Mouse (Mus musculus): ENCODE results near the gene Vmp1. TPM values are rescaled to one million over a fixed set of nuclear protein-coding genes. Genes with fewer than 3 reads are reported as not detected.

Gene Vmp1
- polyA plus RNA-seq (2014; fragmentation: Nextera tagmentation; extraction: Ambion mirVana), result 82.6 and 89.4 TPM in 2 replicates

DNA sequence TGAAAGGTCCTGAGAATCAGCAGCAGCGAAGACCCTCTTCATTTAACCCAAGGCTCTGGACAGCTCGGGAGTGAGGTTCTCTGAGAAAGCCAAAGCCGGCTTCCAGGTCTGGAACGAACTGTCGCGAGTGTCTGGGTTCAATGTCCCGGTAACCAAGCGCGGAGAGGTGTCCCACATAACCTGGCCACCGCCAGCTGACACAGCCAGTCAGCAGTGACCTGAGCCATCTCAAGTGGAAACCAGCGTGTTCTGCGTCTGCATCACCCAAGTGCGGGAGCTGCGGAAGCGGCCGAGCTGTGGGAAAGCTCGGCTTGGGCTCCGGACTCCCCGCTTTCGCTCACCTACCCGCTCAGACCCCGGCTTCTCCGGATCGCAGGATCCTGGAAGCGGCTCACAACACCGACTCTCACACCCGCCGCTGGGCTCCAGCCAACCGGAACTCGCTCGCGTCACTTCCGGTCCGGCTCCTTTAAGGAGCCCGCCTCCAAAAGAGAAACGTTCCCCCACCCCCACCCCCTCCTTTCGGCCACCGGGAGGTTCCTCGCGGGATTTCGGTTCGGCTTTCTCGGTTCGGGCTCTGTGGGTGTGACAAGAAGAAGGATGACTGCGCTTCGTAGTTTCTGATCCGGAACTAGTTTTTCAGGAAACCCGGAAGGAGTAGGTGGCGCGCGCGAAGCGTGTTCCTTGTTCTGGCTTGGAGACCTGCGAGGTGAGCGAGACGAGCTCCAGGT, at the start of gene Vmp1, which contains the start of gene Ptrh2:
TSS of gene Vmp1 (minus strand) at position 442 of the 731 bp plus-strand sequence.
TSS of gene Ptrh2 (plus strand) at position 591 of the 731 bp plus-strand sequence.
- Histone ChIP-seq H3K9ac (ENCODE audit: low read length) (peak within 1 kb of the TSS; percentile 90), H3K36me3 (ENCODE audit: control insufficient read depth, insufficient read depth, low read length) (no peaks in the 10 kb centered on the region; the same call in 1 of the 2 replicates), H3K4me3 (ENCODE audit: low read depth, low read length) (peak within 1 kb of the TSS; percentile 84), H3K4me2 (ENCODE audit: low read depth, low read length, severe bottlenecking) (peak within 1 kb of the TSS; percentile 85), H3K27ac (ENCODE audit: low read depth, low read length) (peak within 1 kb of the TSS; percentile 88), H3K27me3 (ENCODE audit: control insufficient read depth, insufficient read depth, low read length) (no peaks in the 10 kb centered on the region), H3K4me1 (replicated peaks; ENCODE audit: control insufficient read depth, insufficient read depth, low read length) (peaks cover 2% of the 10 kb centered on the region; the same call in 1 of the 2 replicates), H3K9me3 (ENCODE audit: control insufficient read depth, low read length) (no peaks in the 10 kb centered on the region)
- DNase-seq (ENCODE audit: low spot score) (peak; percentile 96), ATAC-seq (replicated peaks; ENCODE audit: low FRiP score) (peak; percentile 96)
- under 1% methylated on average over 56 of the region's 56 CpGs for WGBS

DNA sequence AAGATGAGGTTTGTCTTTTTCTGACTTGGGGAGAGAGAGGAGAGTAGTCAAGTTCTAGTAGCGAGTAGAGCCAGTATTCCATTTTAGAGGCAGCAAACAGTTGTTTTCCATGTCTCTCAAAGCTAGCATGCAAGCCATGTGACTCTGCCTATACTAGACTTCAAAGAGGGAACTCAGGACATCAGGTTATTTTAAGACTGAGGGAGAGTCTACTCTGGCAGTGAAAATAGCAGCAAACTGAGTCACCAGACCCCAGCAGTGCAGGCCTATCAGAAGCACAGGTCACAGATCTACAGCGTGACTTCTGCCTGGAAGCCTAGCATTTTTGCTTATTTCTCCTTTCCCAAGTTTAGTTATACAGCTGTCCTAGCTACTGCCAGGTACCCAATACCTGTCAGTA, 47.8 kb upstream of the Vmp1 start:
- H3K36me3 ChIP-seq (ENCODE audit: control insufficient read depth, insufficient read depth, low read length), result no peaks in the 10 kb centered on the region; the same call in 1 of the 2 replicates
- DNase-seq (ENCODE audit: low spot score) (no peak), ATAC-seq (replicated peaks; ENCODE audit: low FRiP score) (no peak)
- no peaks in the 10 kb centered on the region for H3K4me1 ChIP-seq (replicated peaks; ENCODE audit: control insufficient read depth, insufficient read depth, low read length)
- no peaks in the 10 kb centered on the region for H3K9me3 ChIP-seq (ENCODE audit: control insufficient read depth, low read length)
- H3K4me3 ChIP-seq (ENCODE audit: low read depth, low read length), result no peak overlapping the region
- no peaks in the 10 kb centered on the region for H3K27me3 ChIP-seq (ENCODE audit: control insufficient read depth, insufficient read depth, low read length)
- no peak overlapping the region for H3K27ac ChIP-seq (ENCODE audit: low read depth, low read length)
- H3K4me2 ChIP-seq (ENCODE audit: low read depth, low read length, severe bottlenecking), result no peak overlapping the region
- 88% methylated on average over 2 of the region's 2 CpGs for WGBS
- no peak overlapping the region for H3K9ac ChIP-seq (ENCODE audit: low read length)

DNA sequence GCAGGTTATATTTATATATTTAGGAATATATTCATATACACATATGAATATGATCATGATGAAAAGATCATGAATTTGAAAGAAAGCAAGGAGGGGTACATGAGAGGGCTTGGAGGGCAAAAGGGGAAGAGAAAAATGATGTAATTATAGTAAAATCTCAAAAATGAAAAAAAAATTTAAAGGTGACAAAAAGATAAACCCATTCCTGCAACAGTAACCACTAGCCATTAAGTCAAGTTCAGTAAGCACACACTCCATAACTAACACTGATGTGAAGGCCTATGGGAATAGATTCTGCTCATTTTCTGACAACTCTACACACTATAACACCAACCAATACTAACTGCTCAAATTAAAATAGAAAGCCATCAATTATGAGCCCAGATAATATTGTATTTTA, 42.0 kb upstream of the Vmp1 start:
- H3K27me3 ChIP-seq (ENCODE audit: control insufficient read depth, insufficient read depth, low read length), result no peaks in the 10 kb centered on the region
- H3K4me3 ChIP-seq (ENCODE audit: low read depth, low read length), result no peak overlapping the region
- ATAC-seq (replicated peaks; ENCODE audit: low FRiP score) (no peak), DNase-seq (ENCODE audit: low spot score) (no peak)
- no peaks in the 10 kb centered on the region for H3K9me3 ChIP-seq (ENCODE audit: control insufficient read depth, low read length)
- no peaks in the 10 kb centered on the region for H3K4me1 ChIP-seq (replicated peaks; ENCODE audit: control insufficient read depth, insufficient read depth, low read length)
- no peaks in the 10 kb centered on the region; the same call in 1 of the 2 replicates for H3K36me3 ChIP-seq (ENCODE audit: control insufficient read depth, insufficient read depth, low read length)
- H3K9ac ChIP-seq (ENCODE audit: low read length), result no peak overlapping the region
- H3K27ac ChIP-seq (ENCODE audit: low read depth, low read length), result no peak overlapping the region
- H3K4me2 ChIP-seq (ENCODE audit: low read depth, low read length, severe bottlenecking), result no peak overlapping the region

DNA sequence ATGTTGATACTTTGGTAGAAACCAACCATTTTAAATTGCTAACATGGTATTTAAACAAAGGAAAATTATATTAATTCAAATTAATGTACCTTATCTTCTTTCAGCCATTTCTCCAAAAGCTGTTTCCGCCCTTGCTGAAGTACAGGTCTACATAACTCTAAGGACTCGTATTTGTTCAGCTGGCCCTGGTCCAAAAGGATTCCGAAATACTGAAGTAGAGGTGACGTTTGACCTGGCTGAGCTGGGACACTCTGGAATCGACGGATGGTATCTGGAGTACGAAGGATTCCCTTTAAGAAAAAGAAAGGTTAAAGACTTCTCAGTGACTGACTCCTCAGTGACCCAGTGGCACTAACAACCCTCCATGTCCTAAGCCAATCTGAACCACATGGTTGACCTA, 41.3 kb upstream of the Vmp1 start:
- H3K4me2 ChIP-seq (ENCODE audit: low read depth, low read length, severe bottlenecking), result no peak overlapping the region
- DNase-seq (ENCODE audit: low spot score), result no peak
- no peak for ATAC-seq (replicated peaks; ENCODE audit: low FRiP score)
- H3K27ac ChIP-seq (ENCODE audit: low read depth, low read length), result no peak overlapping the region
- no peaks in the 10 kb centered on the region for H3K9me3 ChIP-seq (ENCODE audit: control insufficient read depth, low read length)
- no peaks in the 10 kb centered on the region for H3K4me1 ChIP-seq (replicated peaks; ENCODE audit: control insufficient read depth, insufficient read depth, low read length)
- H3K4me3 ChIP-seq (ENCODE audit: low read depth, low read length), result no peak overlapping the region
- WGBS, result 94% methylated on average over 7 of the region's 7 CpGs
- no peak overlapping the region for H3K9ac ChIP-seq (ENCODE audit: low read length)
- H3K36me3 ChIP-seq (ENCODE audit: control insufficient read depth, insufficient read depth, low read length), result peaks cover 4% of the 10 kb centered on the region; the same call in 1 of the 2 replicates
- H3K27me3 ChIP-seq (ENCODE audit: control insufficient read depth, insufficient read depth, low read length), result no peaks in the 10 kb centered on the region

DNA sequence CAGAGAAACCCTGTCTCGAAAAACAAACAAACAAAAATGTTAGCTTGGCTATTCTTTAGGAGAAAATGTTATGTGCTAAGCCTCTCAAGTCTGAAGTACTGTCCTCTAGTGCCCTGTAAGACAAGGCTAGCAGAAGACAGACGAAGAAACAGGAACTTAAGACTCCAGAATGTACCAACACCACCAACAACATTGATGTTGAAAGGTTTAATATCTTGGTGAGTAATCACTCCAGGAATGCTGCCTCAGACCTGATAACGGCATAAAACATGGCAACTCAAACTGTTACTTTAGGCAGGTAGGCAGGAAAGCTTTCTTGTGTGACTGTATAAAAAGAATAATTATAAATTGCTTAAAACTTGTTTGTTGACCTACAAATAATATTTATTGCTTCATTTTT, 40.4 kb upstream of the Vmp1 start:
- Histone ChIP-seq H3K4me3 (ENCODE audit: low read depth, low read length) (no peak overlapping the region), H3K9me3 (ENCODE audit: control insufficient read depth, low read length) (no peaks in the 10 kb centered on the region), H3K36me3 (ENCODE audit: control insufficient read depth, insufficient read depth, low read length) (peaks cover 6% of the 10 kb centered on the region; the same call in 1 of the 2 replicates), H3K27ac (ENCODE audit: low read depth, low read length) (no peak overlapping the region), H3K4me1 (replicated peaks; ENCODE audit: control insufficient read depth, insufficient read depth, low read length) (no peaks in the 10 kb centered on the region), H3K4me2 (ENCODE audit: low read depth, low read length, severe bottlenecking) (no peak overlapping the region), H3K9ac (ENCODE audit: low read length) (no peak overlapping the region), H3K27me3 (ENCODE audit: control insufficient read depth, insufficient read depth, low read length) (no peaks in the 10 kb centered on the region)
- DNase-seq (ENCODE audit: low spot score) (no peak), ATAC-seq (replicated peaks; ENCODE audit: low FRiP score) (no peak)
- 91% methylated on average over 3 of the region's 3 CpGs for WGBS

DNA sequence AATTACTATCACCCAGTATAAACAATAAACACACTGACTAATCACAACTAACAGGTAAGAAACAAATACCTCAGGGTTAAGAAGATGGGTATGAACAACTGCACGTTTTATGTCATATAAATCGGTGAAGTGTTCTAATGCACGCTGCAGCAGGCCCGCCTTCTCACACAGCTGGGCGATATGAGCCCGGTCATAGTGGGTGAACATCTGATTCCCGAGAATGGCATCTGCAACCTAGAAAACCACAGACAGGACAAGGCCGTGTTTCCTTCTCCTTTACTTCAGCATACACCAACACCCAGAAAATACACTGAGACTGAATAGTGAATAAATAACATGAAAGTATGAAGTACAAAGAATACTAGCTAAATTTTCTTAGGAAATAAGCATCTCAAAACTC, 35.8 kb upstream of the Vmp1 start:
- Histone ChIP-seq H3K27me3 (ENCODE audit: control insufficient read depth, insufficient read depth, low read length) (no peaks in the 10 kb centered on the region), H3K4me3 (ENCODE audit: low read depth, low read length) (no peak overlapping the region), H3K4me1 (replicated peaks; ENCODE audit: control insufficient read depth, insufficient read depth, low read length) (no peaks in the 10 kb centered on the region), H3K36me3 (ENCODE audit: control insufficient read depth, insufficient read depth, low read length) (peaks cover 6% of the 10 kb centered on the region; the same call in 1 of the 2 replicates), H3K9ac (ENCODE audit: low read length) (no peak overlapping the region), H3K27ac (ENCODE audit: low read depth, low read length) (no peak overlapping the region), H3K4me2 (ENCODE audit: low read depth, low read length, severe bottlenecking) (no peak overlapping the region), H3K9me3 (ENCODE audit: control insufficient read depth, low read length) (no peaks in the 10 kb centered on the region)
- ATAC-seq (replicated peaks; ENCODE audit: low FRiP score), result no peak
- 95% methylated on average over 8 of the region's 8 CpGs for WGBS
- DNase-seq (ENCODE audit: low spot score), result no peak

DNA sequence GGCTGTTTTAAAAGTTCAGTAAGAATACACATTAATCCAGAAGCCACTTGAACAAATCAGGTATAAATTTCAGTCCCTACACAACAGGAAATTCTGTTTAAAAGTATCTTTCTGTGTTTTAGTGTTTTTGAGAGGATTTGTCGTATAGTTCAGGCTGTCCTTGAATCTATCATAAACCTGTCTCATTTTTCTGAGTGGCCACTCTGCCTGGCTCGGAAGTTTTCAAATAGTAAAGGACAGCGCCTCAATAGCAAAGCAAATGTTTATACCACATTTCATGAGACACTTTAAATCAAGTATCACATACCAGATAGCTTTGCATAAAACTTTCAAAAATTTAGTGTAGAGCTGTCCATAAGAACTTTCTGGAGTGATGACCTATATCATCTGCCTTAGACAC, 34.7 kb upstream of the Vmp1 start:
- Histone ChIP-seq H3K36me3 (ENCODE audit: control insufficient read depth, insufficient read depth, low read length) (peaks cover 6% of the 10 kb centered on the region; the same call in 1 of the 2 replicates), H3K27ac (ENCODE audit: low read depth, low read length) (no peak overlapping the region), H3K27me3 (ENCODE audit: control insufficient read depth, insufficient read depth, low read length) (no peaks in the 10 kb centered on the region), H3K4me3 (ENCODE audit: low read depth, low read length) (no peak overlapping the region), H3K9me3 (ENCODE audit: control insufficient read depth, low read length) (no peaks in the 10 kb centered on the region), H3K4me2 (ENCODE audit: low read depth, low read length, severe bottlenecking) (no peak overlapping the region), H3K9ac (ENCODE audit: low read length) (no peak overlapping the region), H3K4me1 (replicated peaks; ENCODE audit: control insufficient read depth, insufficient read depth, low read length) (no peaks in the 10 kb centered on the region)
- ATAC-seq (replicated peaks; ENCODE audit: low FRiP score), result no peak
- WGBS, result 95% methylated on average over 3 of the region's 3 CpGs
- no peak for DNase-seq (ENCODE audit: low spot score)

DNA sequence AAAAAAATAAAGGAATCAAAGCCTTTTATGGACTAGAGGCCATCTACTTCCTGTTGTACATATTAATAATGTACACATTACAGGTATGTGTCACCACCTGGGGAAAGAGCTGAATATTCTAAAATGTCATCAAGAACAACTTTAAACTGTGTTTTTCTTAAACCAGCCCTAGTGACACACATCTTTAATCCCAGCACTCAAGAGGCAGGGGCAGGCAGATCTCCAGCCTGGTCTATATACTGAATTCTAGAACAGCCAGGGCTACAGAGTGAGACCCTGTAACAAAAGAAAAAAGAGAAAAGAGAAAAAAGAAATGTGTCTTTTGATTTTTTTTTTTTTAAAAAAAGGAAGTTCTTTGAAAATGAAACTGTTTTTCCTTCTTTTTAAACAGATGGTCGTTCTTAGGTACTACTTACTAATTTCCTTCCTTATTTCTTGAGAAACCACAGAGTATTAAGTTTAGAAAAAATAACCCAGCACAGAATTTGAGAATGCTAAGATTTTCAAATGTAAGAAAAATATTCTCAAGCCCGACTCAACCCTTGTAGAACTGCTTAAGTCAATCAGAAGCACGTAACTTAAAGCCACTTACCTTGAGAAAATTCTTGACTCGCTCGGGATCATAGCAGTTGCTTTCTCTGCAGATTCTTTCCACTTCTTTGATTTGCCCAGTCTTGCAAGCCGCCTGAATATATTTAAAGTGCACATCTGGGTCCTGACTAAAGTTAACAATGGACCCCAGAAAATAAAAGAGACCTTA, 33.9 kb upstream of the Vmp1 start:
- Histone ChIP-seq H3K4me1 (replicated peaks; ENCODE audit: control insufficient read depth, insufficient read depth, low read length) (no peaks in the 10 kb centered on the region), H3K9me3 (ENCODE audit: control insufficient read depth, low read length) (no peaks in the 10 kb centered on the region), H3K9ac (ENCODE audit: low read length) (no peak overlapping the region), H3K27ac (ENCODE audit: low read depth, low read length) (no peak overlapping the region), H3K4me2 (ENCODE audit: low read depth, low read length, severe bottlenecking) (no peak overlapping the region), H3K27me3 (ENCODE audit: control insufficient read depth, insufficient read depth, low read length) (no peaks in the 10 kb centered on the region), H3K36me3 (ENCODE audit: control insufficient read depth, insufficient read depth, low read length) (peaks cover 6% of the 10 kb centered on the region; the same call in 1 of the 2 replicates), H3K4me3 (ENCODE audit: low read depth, low read length) (no peak overlapping the region)
- DNase-seq (ENCODE audit: low spot score) (no peak), ATAC-seq (replicated peaks; ENCODE audit: low FRiP score) (no peak)
- WGBS, result 90% methylated on average over 6 of the region's 6 CpGs

Measured in forebrain, embryonic 11.5 days (tissue).